Mouse (Mus musculus): Measurements from ENCODE around the gene Tmod4.

DNA sequence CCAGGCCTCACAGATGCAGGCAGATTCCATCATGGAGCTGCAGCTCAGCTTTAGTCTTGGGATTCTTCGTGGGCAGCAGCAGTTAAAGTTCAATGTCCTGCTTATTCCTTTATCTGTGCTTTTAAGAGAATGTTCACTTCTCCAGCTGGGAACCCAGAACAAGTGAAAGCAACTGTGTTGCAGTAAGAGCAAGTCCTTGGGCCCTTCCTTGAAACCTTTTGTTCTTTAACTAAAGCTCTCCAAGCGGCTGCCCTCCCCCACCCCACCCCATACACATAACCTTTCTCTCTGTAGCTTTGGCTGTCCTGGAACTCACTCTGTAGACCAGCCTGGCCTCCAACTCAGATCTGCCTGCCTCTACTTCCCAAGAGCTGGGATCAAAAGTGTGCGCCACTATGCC, 52.2 kb downstream of the Tmod4 start:
- no peak for TF ChIP-seq CTCF (IDR thresholded peaks at IDR 0.05; ENCODE audit: borderline replicate concordance, control insufficient read depth, extremely low read depth, insufficient read depth, low read length, poor library complexity)
- no peak for TF ChIP-seq POLR2A (IDR thresholded peaks at IDR 0.05; ENCODE audit: control insufficient read depth, extremely low read depth, insufficient read depth, low read length, poor library complexity)
